Mouse (Mus musculus): ENCODE results near the gene H3f3b.

DNA sequence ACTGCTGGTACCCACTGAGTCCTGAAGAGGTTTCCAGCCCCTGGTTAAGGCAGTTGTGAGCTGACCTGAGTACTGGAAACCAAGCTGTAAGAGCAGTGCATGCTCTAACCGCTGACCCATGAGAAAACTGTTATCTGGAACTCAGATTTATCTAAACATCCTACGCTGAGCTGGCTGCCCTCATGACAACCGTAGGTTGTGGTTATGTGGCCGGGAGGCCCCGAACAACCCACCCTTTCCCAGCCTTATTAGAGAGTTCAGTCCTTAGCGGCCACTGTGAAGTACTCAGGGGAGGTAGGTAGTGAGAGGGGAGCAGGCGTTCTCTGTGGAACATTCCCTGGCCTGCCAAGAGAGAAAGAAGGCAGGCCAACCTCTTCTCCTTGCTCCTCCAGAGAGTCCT lies 28.7 kb downstream of the H3f3b start:
- TF ChIP-seq CTCF (IDR thresholded peaks at IDR 0.05; ENCODE audit: borderline replicate concordance, insufficient read depth, low read length) (no peak), POLR2A (IDR thresholded peaks at IDR 0.05; ENCODE audit: low read depth, low read length) (no peak)
